Mouse (Mus musculus): Measurements from ENCODE around the gene Large1.
A peak's percentile ranks its signal among the peaks of the same experiment; 100 is the strongest.
"Not testable (repeated sequence)": the region's sequence is repeated elsewhere in the genome, so short reads cannot be mapped to it uniquely, and the experiment has no call there.

Large1 gene

DNA sequence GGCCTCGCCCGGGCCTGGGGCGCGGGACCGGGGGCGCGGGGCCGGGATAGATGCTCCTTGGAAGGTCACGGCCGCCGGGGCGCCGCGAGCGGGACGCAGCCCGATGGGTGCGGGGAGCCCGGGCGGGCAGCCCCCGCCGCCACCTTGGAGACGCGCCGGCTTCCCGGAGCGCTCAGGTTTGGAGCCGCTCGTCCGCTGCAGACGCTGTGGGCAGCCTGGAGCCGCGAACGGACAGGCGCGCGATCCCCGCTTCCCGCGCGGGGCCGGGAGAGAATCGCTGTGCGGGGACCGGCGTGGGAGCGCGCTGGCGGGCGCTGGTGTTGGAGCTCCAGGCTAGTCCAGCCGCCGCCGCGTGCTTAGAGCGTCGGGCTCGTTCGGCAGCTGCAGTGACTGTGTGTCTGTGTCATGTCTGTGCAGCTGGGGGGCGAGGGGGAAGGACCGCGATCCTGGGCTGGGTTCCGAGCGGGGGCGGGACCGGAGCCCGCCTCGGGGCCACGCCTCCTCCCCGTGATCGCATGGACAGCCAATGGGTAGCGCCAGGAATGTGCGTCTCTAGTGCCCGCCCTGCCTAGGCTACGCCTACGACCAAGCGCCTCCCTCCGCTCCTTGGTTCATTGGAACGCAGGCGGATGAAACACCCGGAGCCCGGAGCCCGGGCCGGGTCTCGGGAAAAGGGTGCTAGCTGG lies at the start of gene Large1:
Gene Large1, minus strand, starts transcription at position 433 of the 686 bp plus-strand sequence.
- Histone ChIP-seq H3K27me3 (ENCODE audit: insufficient read depth, low read length) (peaks cover 9% of the 10 kb centered on the region), H3K36me3 (ENCODE audit: insufficient read depth, low read length) (no peaks in the 10 kb centered on the region)
- TF ChIP-seq POU5F1 (IDR thresholded peaks at IDR 0.05; ENCODE audit: borderline replicate concordance, low read length): no peak
- no peak for TF ChIP-seq CTCF (conservative IDR thresholded peaks at IDR 0.05; ENCODE audit: low read length)
- no peak for TF ChIP-seq NANOG (IDR thresholded peaks at IDR 0.05; ENCODE audit: borderline replicate concordance, low read length)

DNA sequence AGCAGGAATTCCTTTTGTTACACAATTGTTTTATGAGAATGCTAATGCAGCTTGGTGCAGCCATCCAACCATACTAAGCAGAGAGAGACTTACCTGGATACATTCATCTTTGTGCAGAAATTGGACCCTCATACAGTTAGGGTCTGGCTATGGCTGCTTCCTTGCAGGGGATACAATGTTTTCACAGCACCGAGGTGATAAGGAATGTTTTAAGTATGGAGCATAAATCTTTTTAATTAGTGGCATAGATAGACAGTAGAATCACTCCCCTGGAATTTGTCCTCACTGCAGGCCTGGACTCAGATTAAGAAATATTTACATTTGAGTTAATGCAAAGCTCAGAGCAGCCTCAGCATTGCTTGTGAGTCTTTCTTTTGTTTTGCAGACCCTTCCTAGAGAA lies 47.0 kb upstream of the Large1 start:
- Histone ChIP-seq H3K4me1 (replicated peaks; ENCODE audit: low read depth, low read length) (no peaks in the 10 kb centered on the region), H3K9me3 (ENCODE audit: low read length) (no peaks in the 10 kb centered on the region; the same call in 1 of the 2 replicates), H3K27me3 (ENCODE audit: insufficient read depth, low read length) (no peaks in the 10 kb centered on the region), H3K4me3 (replicated peaks; ENCODE audit: low read length) (no peak overlapping the region), H3K36me3 (ENCODE audit: insufficient read depth, low read length) (no peaks in the 10 kb centered on the region)
- no peak for TF ChIP-seq CTCF (conservative IDR thresholded peaks at IDR 0.05; ENCODE audit: low read length)

More for the DNA sequence above, at the start of gene Large1:
- peaks cover 44% of the 10 kb centered on the region for H3K4me1 ChIP-seq (replicated peaks; ENCODE audit: low read depth, low read length)
- H3K9me3 ChIP-seq (ENCODE audit: low read length): no peaks in the 10 kb centered on the region
- H3K4me3 ChIP-seq (replicated peaks; ENCODE audit: low read length): peak within 1 kb of the TSS; percentile 95

DNA sequence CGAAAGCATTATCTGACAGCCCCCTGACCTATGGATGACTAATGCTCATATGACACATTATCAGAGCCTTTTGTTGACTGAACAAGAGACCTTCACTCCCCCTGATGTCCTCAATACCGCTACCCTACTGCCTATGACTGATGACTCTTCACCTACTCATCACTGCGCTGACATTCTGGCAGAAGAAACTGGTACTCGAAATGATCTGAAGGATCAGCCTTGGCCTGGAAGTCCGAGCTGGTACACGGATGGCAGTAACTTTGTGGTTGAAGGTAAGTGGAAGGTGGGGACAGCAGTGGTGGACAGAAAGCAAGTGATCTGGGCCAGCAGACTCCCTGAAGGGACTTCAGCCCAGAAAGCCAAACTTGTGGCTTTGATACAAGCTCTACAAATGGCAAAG lies 19.7 kb upstream of the Large1 start:
- not testable (repeated sequence) for H3K36me3 ChIP-seq (ENCODE audit: insufficient read depth, low read length); H3K4me1 ChIP-seq (replicated peaks; ENCODE audit: low read depth, low read length); H3K4me3 ChIP-seq (replicated peaks; ENCODE audit: low read length); H3K27me3 ChIP-seq (ENCODE audit: insufficient read depth, low read length)
- peaks cover 51% of the 10 kb centered on the region for H3K9me3 ChIP-seq (ENCODE audit: low read length)

DNA sequence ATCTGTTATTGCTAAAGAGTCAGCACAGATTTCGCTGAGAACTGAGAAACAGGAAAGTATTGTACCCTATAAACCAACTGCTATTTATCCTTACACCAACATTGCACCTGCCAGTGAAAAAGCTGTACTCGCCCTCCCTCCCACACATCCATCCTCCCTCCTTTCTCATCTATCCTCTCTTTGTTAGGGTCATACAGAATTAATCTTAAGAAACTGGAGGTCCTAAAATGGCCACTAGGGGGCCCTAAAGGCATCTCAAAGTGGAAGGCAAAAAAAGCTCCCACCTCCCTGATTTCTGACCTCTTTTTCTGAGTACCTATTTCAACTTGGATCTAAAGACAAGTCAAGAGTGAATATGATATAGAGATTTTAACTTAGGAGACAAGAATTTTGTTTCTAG lies 2.6 kb upstream of the Large1 start:
- no peak overlapping the region for H3K4me3 ChIP-seq (replicated peaks; ENCODE audit: low read length)
- TF ChIP-seq POU5F1 (IDR thresholded peaks at IDR 0.05; ENCODE audit: borderline replicate concordance, low read length) (no peak), NANOG (IDR thresholded peaks at IDR 0.05; ENCODE audit: borderline replicate concordance, low read length) (no peak), CTCF (conservative IDR thresholded peaks at IDR 0.05; ENCODE audit: low read length) (peak; percentile 67)

DNA sequence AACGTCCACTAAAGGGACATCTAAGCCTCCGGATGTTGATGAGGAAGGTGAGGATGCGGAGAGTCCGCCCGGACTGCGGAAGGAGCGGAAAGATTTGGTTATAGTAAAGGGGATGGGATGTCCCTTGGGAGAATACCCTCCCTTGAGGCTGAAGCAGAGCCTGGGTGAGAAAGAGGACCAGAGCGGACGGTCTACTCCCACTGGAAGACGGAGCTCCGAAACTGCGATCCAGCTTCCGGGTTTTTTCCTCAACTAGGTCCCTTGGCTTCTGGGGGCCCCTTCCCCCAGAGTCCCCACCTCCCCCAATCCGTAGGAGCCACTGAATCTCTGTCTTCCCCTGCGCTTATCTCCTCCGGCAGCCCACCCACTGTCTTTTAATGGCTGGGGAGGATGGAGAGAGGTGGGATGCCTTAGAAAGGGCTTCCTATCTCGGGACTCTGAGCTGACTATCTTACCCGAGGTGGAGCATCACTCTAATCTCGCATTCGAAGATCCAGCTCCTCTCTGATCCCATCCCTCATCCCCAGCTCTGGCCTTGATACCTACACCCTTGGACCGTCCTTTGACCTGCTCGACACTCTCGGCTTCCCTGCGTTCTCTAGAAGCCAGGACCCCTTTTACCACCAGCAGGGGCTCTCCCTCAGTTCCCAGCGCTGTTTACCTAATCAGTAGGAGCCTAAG lies 1.0 kb upstream of the Large1 start:
- Histone ChIP-seq H3K4me1 (replicated peaks; ENCODE audit: low read depth, low read length) (peaks cover 42% of the 10 kb centered on the region), H3K27me3 (ENCODE audit: insufficient read depth, low read length) (peaks cover 9% of the 10 kb centered on the region), H3K9me3 (ENCODE audit: low read length) (no peaks in the 10 kb centered on the region), H3K4me3 (replicated peaks; ENCODE audit: low read length) (peak overlapping the region; percentile 95), H3K36me3 (ENCODE audit: insufficient read depth, low read length) (no peaks in the 10 kb centered on the region)
- TF ChIP-seq NANOG (IDR thresholded peaks at IDR 0.05; ENCODE audit: borderline replicate concordance, low read length): no peak
- TF ChIP-seq CTCF (conservative IDR thresholded peaks at IDR 0.05; ENCODE audit: low read length): no peak
- no peak for TF ChIP-seq POU5F1 (IDR thresholded peaks at IDR 0.05; ENCODE audit: borderline replicate concordance, low read length)

More for the DNA sequence above, 2.6 kb upstream of the Large1 start:
- Histone ChIP-seq H3K9me3 (ENCODE audit: low read length) (peaks cover 4% of the 10 kb centered on the region), H3K27me3 (ENCODE audit: insufficient read depth, low read length) (peaks cover 9% of the 10 kb centered on the region), H3K4me1 (replicated peaks; ENCODE audit: low read depth, low read length) (peaks cover 31% of the 10 kb centered on the region), H3K36me3 (ENCODE audit: insufficient read depth, low read length) (no peaks in the 10 kb centered on the region)

DNA sequence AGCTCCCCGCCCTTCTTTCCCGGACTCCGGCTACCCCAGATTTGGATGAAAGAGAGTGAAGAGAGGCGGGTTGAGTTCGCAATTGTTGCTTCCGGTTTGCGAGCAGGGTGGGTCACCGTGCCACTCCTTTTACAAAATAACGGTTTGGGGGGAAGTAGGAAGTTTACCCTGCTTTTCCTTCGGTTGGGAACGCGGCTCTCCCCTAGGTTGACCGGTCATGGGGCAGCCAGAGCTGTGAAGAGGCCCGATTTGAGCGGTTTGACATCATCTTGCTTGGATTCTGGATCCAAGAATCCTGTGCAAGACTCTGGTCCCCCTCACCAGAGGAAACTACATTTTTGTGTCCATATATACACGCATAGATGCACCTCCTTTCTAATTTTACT lies 447 bp upstream of the Large1 start:
- Histone ChIP-seq H3K27me3 (ENCODE audit: insufficient read depth, low read length) (peaks cover 9% of the 10 kb centered on the region), H3K4me1 (replicated peaks; ENCODE audit: low read depth, low read length) (peaks cover 44% of the 10 kb centered on the region), H3K36me3 (ENCODE audit: insufficient read depth, low read length) (no peaks in the 10 kb centered on the region), H3K4me3 (replicated peaks; ENCODE audit: low read length) (peak overlapping the region; percentile 95), H3K9me3 (ENCODE audit: low read length) (no peaks in the 10 kb centered on the region)
- TF ChIP-seq NANOG (IDR thresholded peaks at IDR 0.05; ENCODE audit: borderline replicate concordance, low read length) (no peak), CTCF (conservative IDR thresholded peaks at IDR 0.05; ENCODE audit: low read length) (no peak), POU5F1 (IDR thresholded peaks at IDR 0.05; ENCODE audit: borderline replicate concordance, low read length) (no peak)

DNA sequence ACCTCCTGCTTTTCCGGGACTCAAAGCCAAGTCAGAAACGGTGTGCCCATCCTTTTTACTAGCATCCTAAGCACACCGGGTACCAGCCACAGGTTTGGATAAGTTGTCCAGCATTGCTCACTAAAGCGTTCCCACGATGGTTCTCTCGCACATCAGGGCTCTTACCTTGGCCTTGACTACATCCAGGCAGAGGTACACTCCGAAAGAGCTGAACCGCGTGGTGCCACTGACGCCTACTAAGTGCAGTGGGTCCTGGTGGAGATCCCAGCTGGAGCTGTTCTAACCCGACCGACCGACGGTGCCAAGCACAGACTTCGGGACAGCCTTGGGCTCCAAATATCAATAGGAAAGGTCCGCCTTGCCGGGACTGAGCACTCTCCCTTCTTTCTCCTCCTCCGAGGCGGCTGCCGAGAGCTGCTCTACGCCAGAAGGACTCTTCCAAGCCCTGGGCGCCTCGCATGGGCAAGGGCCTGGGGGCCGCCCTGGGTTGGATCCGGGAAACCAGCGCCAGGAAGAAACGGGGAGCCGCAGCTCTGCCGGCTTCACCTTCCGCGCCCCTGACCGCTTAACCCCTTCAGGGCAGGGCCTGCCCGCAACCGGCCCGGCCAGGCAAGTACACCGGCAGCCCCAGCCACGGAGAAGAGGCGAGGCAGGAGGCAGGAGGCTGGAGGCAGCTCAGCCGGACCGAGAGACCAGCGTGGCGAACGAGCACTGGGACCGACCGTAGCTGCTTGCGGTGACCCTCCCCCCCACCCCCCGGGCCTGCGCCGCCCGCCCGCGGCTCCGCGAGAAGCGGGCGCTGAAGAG lies 836 bp downstream of the Large1 start:
- no peak for TF ChIP-seq POU5F1 (IDR thresholded peaks at IDR 0.05; ENCODE audit: borderline replicate concordance, low read length)
- TF ChIP-seq NANOG (IDR thresholded peaks at IDR 0.05; ENCODE audit: borderline replicate concordance, low read length): no peak
- no peak for TF ChIP-seq CTCF (conservative IDR thresholded peaks at IDR 0.05; ENCODE audit: low read length)
- Histone ChIP-seq H3K36me3 (ENCODE audit: insufficient read depth, low read length) (no peaks in the 10 kb centered on the region), H3K4me1 (replicated peaks; ENCODE audit: low read depth, low read length) (peaks cover 44% of the 10 kb centered on the region), H3K9me3 (ENCODE audit: low read length) (no peaks in the 10 kb centered on the region), H3K4me3 (replicated peaks; ENCODE audit: low read length) (peak overlapping the region; percentile 95), H3K27me3 (ENCODE audit: insufficient read depth, low read length) (peaks cover 9% of the 10 kb centered on the region)

DNA sequence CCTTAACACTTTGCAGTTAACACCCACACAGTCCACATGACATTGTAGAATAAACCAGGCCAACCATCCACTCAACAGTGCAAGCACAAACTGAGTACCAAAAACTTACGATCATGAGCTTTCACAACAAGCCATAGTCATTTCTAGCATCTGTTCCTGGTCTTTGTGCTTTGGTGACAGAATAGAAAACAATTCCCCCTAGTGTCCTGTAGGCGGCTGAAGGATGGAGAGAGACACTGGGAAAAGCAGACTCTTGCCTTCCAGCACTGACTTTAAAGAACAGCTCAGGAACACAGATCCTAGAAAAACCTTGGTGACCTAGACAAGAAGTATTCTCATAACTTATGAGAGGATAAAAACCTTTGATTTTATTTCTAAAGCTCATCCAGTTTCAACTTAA lies 3.0 kb downstream of the Large1 start:
- TF ChIP-seq CTCF (conservative IDR thresholded peaks at IDR 0.05; ENCODE audit: low read length): peak; percentile 70
- no peak for TF ChIP-seq NANOG (IDR thresholded peaks at IDR 0.05; ENCODE audit: borderline replicate concordance, low read length)
- Histone ChIP-seq H3K27me3 (ENCODE audit: insufficient read depth, low read length) (peaks cover 9% of the 10 kb centered on the region), H3K4me3 (replicated peaks; ENCODE audit: low read length) (no peak overlapping the region)

More for the DNA sequence above, 3.0 kb downstream of the Large1 start:
- Histone ChIP-seq H3K9me3 (ENCODE audit: low read length) (no peaks in the 10 kb centered on the region), H3K4me1 (replicated peaks; ENCODE audit: low read depth, low read length) (peaks cover 43% of the 10 kb centered on the region), H3K36me3 (ENCODE audit: insufficient read depth, low read length) (no peaks in the 10 kb centered on the region)

All from E14TG2a.4 (cell line).